Mouse (Mus musculus) MEL (cell line): ENCODE measurements around the gene Zfp212. TPM values are rescaled to one million over a fixed set of nuclear protein-coding genes. Genes with fewer than 3 reads are reported as not detected.
"Not testable (repeated sequence)": the region's sequence is repeated elsewhere in the genome, so short reads cannot be mapped to it uniquely, and the experiment has no call there.

Experiments
- DNase-seq: peaks from one replicate; pipeline ENCODE4 v3.0.0; 2011; ENCODE audit warnings: low read depth, low spot score
- H3K27ac ChIP-seq: 2 replicates; pipeline ENCODE4 v1.5.1; 2012; ENCODE audit warnings: low read depth, mild to moderate bottlenecking, control low read depth, low read length, moderate library complexity; ENCODE audit not compliant: control insufficient read depth
- H3K27me3 ChIP-seq, 2 experiments: fragments of 150-350 bp in 1 of 2; sonication (generic) in 1 of 2; 2 replicates each; pipeline ENCODE4 v1.6.1; 2012; ENCODE audit warnings: low read length in 2 of 2, mild to moderate bottlenecking in 2 of 2, improper control_type of control experiment in 1 of 2, moderate library complexity in 1 of 2; ENCODE audit not compliant: insufficient read depth in 2 of 2, control insufficient read depth in 1 of 2
- H3K36me3 ChIP-seq, 2 experiments: 2 replicates each; pipeline ENCODE4 v1.6.1; 2012 to 2014; ENCODE audit warnings: low read length in 2 of 2, improper control_type of control experiment in 1 of 2, inconsistent platforms in 1 of 2, mild to moderate bottlenecking in 1 of 2; ENCODE audit not compliant: insufficient read depth in 2 of 2, control insufficient read depth in 1 of 2
- H3K4me1 ChIP-seq, 2 experiments: fragments of 150-350 bp in 1 of 2; sonication (generic) in 1 of 2; 2 replicates each; pipeline ENCODE4 v1.6.1; 2012; ENCODE audit warnings: low read length in 2 of 2, improper control_type of control experiment in 1 of 2, mild to moderate bottlenecking in 1 of 2; ENCODE audit not compliant: insufficient read depth in 2 of 2, control insufficient read depth in 1 of 2
- H3K4me3 ChIP-seq, 2 experiments: fragments of 150-350 bp in 1 of 2; sonication (generic) in 1 of 2; 2 replicates each; pipeline ENCODE4 v1.5.1; 2012; ENCODE audit warnings: low read depth in 2 of 2, low read length in 2 of 2, mild to moderate bottlenecking in 2 of 2, moderate library complexity in 2 of 2, control low read depth in 1 of 2, improper control_type of control experiment in 1 of 2; ENCODE audit not compliant: control insufficient read depth in 1 of 2, insufficient read depth in 1 of 2
- H3K79me2 ChIP-seq: 2 replicates; pipeline ENCODE4 v1.6.1; 2012; ENCODE audit warnings: mild to moderate bottlenecking, low read length, moderate library complexity; ENCODE audit not compliant: control insufficient read depth, poor library complexity, insufficient read depth
- H3K9ac ChIP-seq: 2 replicates; pipeline ENCODE4 v1.6.1; 2012; ENCODE audit warnings: low read depth, mild to moderate bottlenecking, control low read depth, low read length, moderate library complexity; ENCODE audit not compliant: control insufficient read depth, poor library complexity, severe bottlenecking
- H3K9me3 ChIP-seq: fragments of 150-350 bp; sonication (generic); replicated peaks from 2 replicates; pipeline ENCODE4 v1.6.1; 2012; ENCODE audit warnings: mild to moderate bottlenecking, low read length, improper control_type of control experiment, moderate library complexity; ENCODE audit not compliant: insufficient read depth
- BHLHE40 ChIP-seq: IDR thresholded peaks from 2 replicates; pipeline ENCODE4 v1.6.1; 2012; ENCODE audit warnings: low read depth, mild to moderate bottlenecking, inconsistent platforms, low read length, improper control_type of control experiment, borderline replicate concordance
- CTCF ChIP-seq, 3 experiments: IDR thresholded peaks in 2 of 3; conservative IDR thresholded peaks in 1 of 3; 2 replicates each; pipeline ENCODE4 v1.5.1; 2011 to 2012; ENCODE audit warnings: low read length in 3 of 3, low read depth in 2 of 3, mild to moderate bottlenecking in 2 of 3, improper control_type of control experiment in 1 of 3, inconsistent platforms in 1 of 3, mixed read lengths in 1 of 3, moderate library complexity in 1 of 3; ENCODE audit not compliant: control insufficient read depth in 1 of 3, insufficient read depth in 1 of 3, poor library complexity in 1 of 3, severe bottlenecking in 1 of 3
- ELF1 ChIP-seq: IDR thresholded peaks from 2 replicates; pipeline ENCODE4 v1.6.1; 2014; ENCODE audit warnings: low read depth, mild to moderate bottlenecking, inconsistent platforms, low read length, improper control_type of control experiment, moderate library complexity
- ETS1 ChIP-seq: IDR thresholded peaks from 2 replicates; pipeline ENCODE4 v1.6.1; 2012; ENCODE audit warnings: low read depth, mild to moderate bottlenecking, inconsistent platforms, low read length, improper control_type of control experiment, moderate library complexity
- GATA1 ChIP-seq: IDR thresholded peaks from 2 replicates; pipeline ENCODE4 v1.6.1; 2011; ENCODE audit warnings: low read depth, low read length, improper control_type of control experiment
- JUND ChIP-seq: IDR thresholded peaks from 2 replicates; pipeline ENCODE4 v1.6.1; 2011; ENCODE audit warnings: low read depth, mild to moderate bottlenecking, improper control_type of control experiment, low read length
- KAT2A ChIP-seq: conservative IDR thresholded peaks from 2 replicates; pipeline ENCODE4 v1.6.1; 2012; ENCODE audit warnings: low read depth, low read length, improper control_type of control experiment, inconsistent platforms
- MAX ChIP-seq: IDR thresholded peaks from 2 replicates; pipeline ENCODE4 v1.6.1; 2011; ENCODE audit warnings: low read length, improper control_type of control experiment
- MAZ ChIP-seq: IDR thresholded peaks from 2 replicates; pipeline ENCODE4 v1.6.1; 2012; ENCODE audit warnings: low read depth, mild to moderate bottlenecking, inconsistent platforms, low read length, improper control_type of control experiment
- MEF2A ChIP-seq: IDR thresholded peaks from 2 replicates; pipeline ENCODE4 v1.6.1; 2014; ENCODE audit warnings: low read depth, mild to moderate bottlenecking, inconsistent platforms, low read length, improper control_type of control experiment; ENCODE audit not compliant: poor library complexity, insufficient replicate concordance, severe bottlenecking; ENCODE audit errors: extremely low read depth
- MYB ChIP-seq: IDR thresholded peaks from 2 replicates; pipeline ENCODE4 v1.6.1; 2011; ENCODE audit warnings: mild to moderate bottlenecking, low read depth, low read length, improper control_type of control experiment
- RAD21 ChIP-seq: IDR thresholded peaks from 2 replicates; pipeline ENCODE4 v1.6.1; 2011; ENCODE audit warnings: mild to moderate bottlenecking, low read depth, low read length, improper control_type of control experiment
- RCOR1 ChIP-seq: IDR thresholded peaks from 2 replicates; pipeline ENCODE4 v1.6.1; 2012; ENCODE audit warnings: low read depth, mild to moderate bottlenecking, inconsistent platforms, low read length, improper control_type of control experiment
- SIN3A ChIP-seq: IDR thresholded peaks from 2 replicates; pipeline ENCODE4 v1.6.1; 2012; ENCODE audit warnings: low read length, improper control_type of control experiment, inconsistent platforms
- SMC3 ChIP-seq: IDR thresholded peaks from 2 replicates; pipeline ENCODE4 v1.6.1; 2011; ENCODE audit warnings: low read depth, low read length, improper control_type of control experiment
- TBP ChIP-seq: IDR thresholded peaks from 2 replicates; pipeline ENCODE4 v1.8.0; 2011; ENCODE audit warnings: low read depth, low read length, improper control_type of control experiment
- ZKSCAN1 ChIP-seq: IDR thresholded peaks from 2 replicates; pipeline ENCODE4 v1.6.1; 2012; ENCODE audit warnings: low read depth, mild to moderate bottlenecking, inconsistent platforms, low read length, improper control_type of control experiment, moderate library complexity
- polyA plus RNA-seq, 2 experiments: library from polyadenylated mRNA; stranded (reverse) in 1 of 2; unstranded in 1 of 2; fragments of >175 nt in 1 of 2; fragments of >200 nt in 1 of 2; gene quantifications; 2 replicates each; pipeline versions ENCODE4 v1.2.1 to v1.2.4; 2012; ENCODE audit warnings: low replicate concordance in 2 of 2, low read depth in 1 of 2; ENCODE audit not compliant: insufficient read length in 2 of 2, insufficient read depth in 1 of 2, missing spikeins in 1 of 2
- total RNA-seq: library from RNA; depleted of rRNA; stranded (reverse); fragments of 300-350 nt; gene quantifications from 2 replicates; pipeline ENCODE4 v1.2.3, GENCODE M21; 2012

Gene Zfp212
- total and polyA plus RNA-seq, 3 experiments = 7.4 to 17.5 TPM; not detected in 1

GRCm38 (mm10) chr6:47960685-47961421 lies 40.6 kb downstream of the Zfp212 start:
- Histone ChIP-seq H3K4me1 (no peaks in the 10 kb centered on the region), H3K27me3 (no peaks in the 10 kb centered on the region), H3K4me3 (no peak overlapping the region), H3K9me3 (no peaks in the 10 kb centered on the region), H3K9ac (no peak overlapping the region), H3K79me2 (0 out of 2 replicates have a peak, but pooled peaks cover under 1% of the 10 kb centered on the region), H3K27ac (no peak overlapping the region), H3K36me3 (peaks cover 0 to 5% of the 10 kb centered on the region in 2 experiments; a peak in 2 of 4 replicates)
- no peak for TF ChIP-seq GATA1
- no peak for DNase-seq

- Histone ChIP-seq H3K4me1 (no peaks in the 10 kb centered on the region), H3K9me3 (no peaks in the 10 kb centered on the region), H3K79me2 (no peaks in the 10 kb centered on the region), H3K27ac (no peak overlapping the region), H3K9ac (no peak overlapping the region), H3K27me3 (no peaks in the 10 kb centered on the region), H3K36me3 (peaks cover 0 to 5% of the 10 kb centered on the region in 2 experiments; a peak in 2 of 4 replicates), H3K4me3 (no peak overlapping the region)
- peak; percentile 40 for DNase-seq
- TF ChIP-seq JUND = no peak
- TF ChIP-seq GATA1 = peak; percentile 24; the same call in 1 of the 2 replicates
Observed at GRCm38 (mm10) chr6:47963051-47963450, 42.8 kb downstream of the Zfp212 start.

- not testable (repeated sequence) for DNase-seq, H3K4me3 ChIP-seq, H3K27me3 ChIP-seq, H3K9ac ChIP-seq, H3K4me1 ChIP-seq, H3K9me3 ChIP-seq, H3K27ac ChIP-seq, H3K36me3 ChIP-seq, H3K79me2 ChIP-seq
Observed at GRCm38 (mm10) chr6:47968166-47968565, 47.9 kb downstream of the Zfp212 start.

- Histone ChIP-seq H3K9me3 (no peaks in the 10 kb centered on the region), H3K27ac (no peak overlapping the region), H3K27me3 (no peaks in the 10 kb centered on the region; a peak in 1 of 4 replicates), H3K9ac (no peak overlapping the region), H3K79me2 (no peaks in the 10 kb centered on the region), H3K4me3 (no peak overlapping the region), H3K36me3 (0 out of 4 replicates have a peak, but pooled peaks cover 0 to 2% of the 10 kb centered on the region in 2 experiments), H3K4me1 (no peaks in the 10 kb centered on the region; a peak in 1 of 4 replicates)
- TF ChIP-seq JUND (no peak), MAX (no peak), KAT2A (no peak), MYB (no peak), RAD21 (peak; percentile 38), ELF1 (no peak), RCOR1 (no peak), CTCF (IDR thresholded peaks at IDR 0.05 in 2 of 3, conservative IDR thresholded peaks at IDR 0.05 in 1 of 3; ENCODE audit: control insufficient read depth in 1 of 3, insufficient read depth in 1 of 3, low read depth in 2 of 3, low read length in 3 of 3, poor library complexity in 1 of 3, severe bottlenecking in 1 of 3) (peak; percentile 6 to 59 (median 42); a peak in 4 of 6 replicates), MAZ (no peak), ZKSCAN1 (no peak), BHLHE40 (no peak), TBP (no peak), SMC3 (peak; percentile 47), ETS1 (no peak), MEF2A (no peak), SIN3A (no peak)
- DNase-seq = peak; percentile 58
Observed at GRCm38 (mm10) chr6:47974599-47974998, 54.3 kb downstream of the Zfp212 start.
